Mouse (Mus musculus): Measurements from ENCODE around the gene Gatad1. TPM values are rescaled to one million over a fixed set of nuclear protein-coding genes. Genes with fewer than 3 reads are reported as not detected.
"Not testable (repeated sequence)": the region's sequence is repeated elsewhere in the genome, so short reads cannot be mapped to it uniquely, and the experiment has no call there.

The Gatad1 gene
- polyA plus RNA-seq, 1 experiment = 3.5 TPM

- Histone ChIP-seq H3K9me3 (ENCODE audit: control insufficient read depth, low read length) (no peaks in the 10 kb centered on the region), H3K4me1 (ENCODE audit: control insufficient read depth) (peaks cover 1% of the 10 kb centered on the region), H3K27me3 (ENCODE audit: control insufficient read depth) (no peaks in the 10 kb centered on the region), H3K36me3 (ENCODE audit: control insufficient read depth) (no peaks in the 10 kb centered on the region), H3K4me3 (replicated peaks) (no peak overlapping the region)
- no peak for TF ChIP-seq TAL1 (IDR thresholded peaks at IDR 0.05; ENCODE audit: low read length)
Measured at GRCm38 (mm10) chr5:3665225-3665624, 8.2 kb upstream of the Gatad1 start.

DNA sequence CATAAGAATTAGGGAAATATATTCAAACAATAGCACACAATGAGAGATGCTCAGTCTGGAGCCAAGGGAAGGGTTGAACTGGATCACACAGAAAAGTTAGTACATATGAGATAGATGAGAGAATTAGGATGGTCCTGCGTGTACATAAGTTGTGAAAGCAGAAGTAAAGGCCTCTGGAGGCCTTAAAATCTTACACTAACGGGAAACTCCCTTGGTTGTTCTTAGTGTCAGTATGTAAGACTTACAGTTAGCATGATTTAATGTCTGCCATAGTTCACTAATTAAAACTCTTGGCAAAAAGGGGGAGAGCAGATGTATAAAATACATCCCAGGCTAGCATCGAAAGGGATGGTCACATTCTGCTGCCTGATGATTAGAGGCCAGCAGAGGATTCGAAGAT is 3.2 kb downstream of the Gatad1 start:
- H3K4me3 ChIP-seq (replicated peaks) = no peak overlapping the region
- H3K4me1 ChIP-seq (ENCODE audit: control insufficient read depth) = peaks cover 8% of the 10 kb centered on the region
- H3K36me3 ChIP-seq (ENCODE audit: control insufficient read depth) = no peaks in the 10 kb centered on the region
- no peak for TF ChIP-seq GATA1 (IDR thresholded peaks at IDR 0.05; ENCODE audit: low read length)
- TF ChIP-seq TAL1 (IDR thresholded peaks at IDR 0.05; ENCODE audit: low read length) = no peak
- no peaks in the 10 kb centered on the region for H3K27me3 ChIP-seq (ENCODE audit: control insufficient read depth)
- no peaks in the 10 kb centered on the region for H3K9me3 ChIP-seq (ENCODE audit: control insufficient read depth, low read length)

DNA sequence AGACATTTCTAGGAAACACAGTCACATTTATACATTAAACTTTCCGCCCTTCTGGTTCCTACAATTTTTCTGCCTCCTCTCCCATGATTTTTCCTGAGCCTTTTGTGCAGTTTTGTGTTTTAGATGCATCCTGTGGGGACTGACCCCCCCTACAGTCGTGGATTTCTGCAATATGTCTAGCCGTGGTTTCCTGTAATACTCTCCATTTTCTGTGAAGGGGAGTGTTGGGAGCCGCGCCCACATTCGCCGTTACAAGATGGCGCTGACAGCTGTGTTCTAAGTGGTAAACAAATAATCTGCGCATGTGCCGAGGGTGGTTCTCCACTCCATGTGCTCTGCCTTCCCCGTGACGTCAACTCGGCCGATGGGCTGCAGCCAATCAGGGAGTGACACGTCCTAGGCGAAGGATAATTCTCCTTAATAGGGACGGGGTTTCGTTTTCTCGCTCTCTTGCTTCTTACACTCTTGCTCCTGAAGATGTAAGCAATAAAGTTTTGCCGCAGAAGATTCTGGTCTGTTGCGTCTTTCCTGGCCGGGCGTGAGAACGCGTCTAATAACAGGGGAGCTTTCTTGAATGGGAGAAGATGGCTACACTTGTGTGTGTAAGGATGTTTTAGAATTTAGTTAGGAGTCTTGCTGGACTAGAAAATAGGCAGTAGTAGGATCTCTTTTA is 3.9 kb downstream of the Gatad1 start:
- H3K27me3 ChIP-seq (ENCODE audit: control insufficient read depth); H3K4me3 ChIP-seq (replicated peaks); H3K36me3 ChIP-seq (ENCODE audit: control insufficient read depth); H3K9me3 ChIP-seq (ENCODE audit: control insufficient read depth, low read length): not testable (repeated sequence)
- H3K4me1 ChIP-seq (ENCODE audit: control insufficient read depth) = peaks cover 12% of the 10 kb centered on the region

- H3K4me3 ChIP-seq (replicated peaks) = no peak overlapping the region
- no peaks in the 10 kb centered on the region for H3K36me3 ChIP-seq (ENCODE audit: control insufficient read depth)
- no peak for TF ChIP-seq TAL1 (IDR thresholded peaks at IDR 0.05; ENCODE audit: low read length)
- no peak for TF ChIP-seq GATA1 (IDR thresholded peaks at IDR 0.05; ENCODE audit: low read length)
- H3K9me3 ChIP-seq (ENCODE audit: control insufficient read depth, low read length) = no peaks in the 10 kb centered on the region
- no peaks in the 10 kb centered on the region for H3K27me3 ChIP-seq (ENCODE audit: control insufficient read depth)
- peaks cover 17% of the 10 kb centered on the region for H3K4me1 ChIP-seq (ENCODE audit: control insufficient read depth)
Measured at GRCm38 (mm10) chr5:3651621-3652020, 5.4 kb downstream of the Gatad1 start.

- H3K4me3 ChIP-seq (replicated peaks) = no peak within 1 kb of the TSS
- peaks cover 22% of the 10 kb centered on the region for H3K4me1 ChIP-seq (ENCODE audit: control insufficient read depth)
Measured at GRCm38 (mm10) chr5:3650881-3651280, 6.1 kb downstream of the Gatad1 start, which contains the start of gene Tmbim7. TSS of gene Tmbim7 (plus strand) at chr5:3651181.

DNA sequence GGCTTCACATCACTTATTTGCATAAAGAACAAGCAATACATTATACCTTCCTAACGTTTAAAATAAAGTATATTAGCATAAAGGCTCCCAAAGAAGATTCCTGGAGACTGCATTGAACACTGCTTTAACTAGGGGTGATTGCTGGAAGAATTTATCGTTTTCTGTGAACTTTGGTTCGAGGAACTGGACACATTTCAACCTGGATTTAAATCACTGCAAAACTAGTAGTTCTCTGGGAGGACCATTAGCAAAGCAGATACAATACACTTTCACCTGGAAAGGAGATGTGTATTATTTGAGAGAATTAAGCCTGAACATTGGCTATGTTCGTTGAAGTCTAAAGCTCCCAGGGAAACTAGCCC is 8.2 kb downstream of the Gatad1 start:
- Histone ChIP-seq H3K36me3 (ENCODE audit: control insufficient read depth) (peaks cover 20% of the 10 kb centered on the region), H3K27me3 (ENCODE audit: control insufficient read depth) (no peaks in the 10 kb centered on the region), H3K4me3 (replicated peaks) (no peak overlapping the region), H3K9me3 (ENCODE audit: control insufficient read depth, low read length) (no peaks in the 10 kb centered on the region), H3K4me1 (ENCODE audit: control insufficient read depth) (peaks cover 29% of the 10 kb centered on the region)
- TF ChIP-seq GATA1 (IDR thresholded peaks at IDR 0.05; ENCODE audit: low read length) (no peak), TAL1 (IDR thresholded peaks at IDR 0.05; ENCODE audit: low read length) (no peak)

More at GRCm38 (mm10) chr5:3650881-3651280, 6.1 kb downstream of the Gatad1 start, which contains the start of gene Tmbim7:
- no peaks in the 10 kb centered on the region for H3K27me3 ChIP-seq (ENCODE audit: control insufficient read depth)
- no peak for TF ChIP-seq GATA1 (IDR thresholded peaks at IDR 0.05; ENCODE audit: low read length)
- no peak for TF ChIP-seq TAL1 (IDR thresholded peaks at IDR 0.05; ENCODE audit: low read length)
- H3K9me3 ChIP-seq (ENCODE audit: control insufficient read depth, low read length) = no peaks in the 10 kb centered on the region
- H3K36me3 ChIP-seq (ENCODE audit: control insufficient read depth) = no peaks in the 10 kb centered on the region; the same call in 1 of the 2 replicates

DNA sequence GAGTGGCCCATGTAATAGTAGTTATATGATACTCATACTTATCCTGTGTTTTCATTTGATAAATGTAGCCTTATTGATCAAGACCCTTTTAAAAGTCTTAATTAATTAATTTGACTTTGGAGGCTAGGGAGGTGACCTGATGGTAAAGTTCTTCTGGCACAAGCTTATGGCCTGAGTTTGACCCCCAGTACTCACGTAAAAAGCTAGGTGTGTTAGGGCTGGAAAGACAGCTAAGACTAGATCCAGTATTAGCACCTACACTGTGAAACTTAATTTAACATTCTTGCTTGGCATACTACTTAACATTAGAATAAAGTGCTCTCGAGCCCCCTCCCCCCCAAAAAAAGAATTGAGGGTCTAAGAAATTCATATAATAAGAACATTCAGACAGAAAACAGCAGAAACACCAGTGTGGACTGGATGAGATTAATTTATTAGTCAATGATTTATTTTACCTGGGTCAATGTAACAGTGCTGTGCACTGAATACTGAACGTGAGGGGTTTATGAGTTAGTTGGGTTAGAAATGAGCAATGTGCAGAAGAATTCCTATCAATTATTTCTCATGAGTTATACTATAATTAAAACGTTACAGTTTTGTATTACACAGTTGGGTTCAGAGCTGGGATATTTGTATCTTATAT is 8.7 kb downstream of the Gatad1 start:
- peaks cover 29% of the 10 kb centered on the region for H3K4me1 ChIP-seq (ENCODE audit: control insufficient read depth)

GRCm38 (mm10) chr5:3647708-3648121 is 9.3 kb downstream of the Gatad1 start:
- Histone ChIP-seq H3K4me1 (ENCODE audit: control insufficient read depth) (peaks cover 29% of the 10 kb centered on the region), H3K9me3 (ENCODE audit: control insufficient read depth, low read length) (no peaks in the 10 kb centered on the region), H3K27me3 (ENCODE audit: control insufficient read depth) (no peaks in the 10 kb centered on the region), H3K36me3 (ENCODE audit: control insufficient read depth) (peaks cover 30% of the 10 kb centered on the region), H3K4me3 (replicated peaks) (peak overlapping the region; percentile 93)
- TF ChIP-seq TAL1 (IDR thresholded peaks at IDR 0.05; ENCODE audit: low read length) (no peak), GATA1 (IDR thresholded peaks at IDR 0.05; ENCODE audit: low read length) (no peak)

More for the DNA sequence above, 8.7 kb downstream of the Gatad1 start:
- H3K9me3 ChIP-seq (ENCODE audit: control insufficient read depth, low read length) = no peaks in the 10 kb centered on the region
- H3K27me3 ChIP-seq (ENCODE audit: control insufficient read depth) = no peaks in the 10 kb centered on the region
- TF ChIP-seq GATA1 (IDR thresholded peaks at IDR 0.05; ENCODE audit: low read length) (no peak), TAL1 (IDR thresholded peaks at IDR 0.05; ENCODE audit: low read length) (no peak)
- peak overlapping the region; percentile 93 for H3K4me3 ChIP-seq (replicated peaks)
- peaks cover 23% of the 10 kb centered on the region for H3K36me3 ChIP-seq (ENCODE audit: control insufficient read depth)

DNA sequence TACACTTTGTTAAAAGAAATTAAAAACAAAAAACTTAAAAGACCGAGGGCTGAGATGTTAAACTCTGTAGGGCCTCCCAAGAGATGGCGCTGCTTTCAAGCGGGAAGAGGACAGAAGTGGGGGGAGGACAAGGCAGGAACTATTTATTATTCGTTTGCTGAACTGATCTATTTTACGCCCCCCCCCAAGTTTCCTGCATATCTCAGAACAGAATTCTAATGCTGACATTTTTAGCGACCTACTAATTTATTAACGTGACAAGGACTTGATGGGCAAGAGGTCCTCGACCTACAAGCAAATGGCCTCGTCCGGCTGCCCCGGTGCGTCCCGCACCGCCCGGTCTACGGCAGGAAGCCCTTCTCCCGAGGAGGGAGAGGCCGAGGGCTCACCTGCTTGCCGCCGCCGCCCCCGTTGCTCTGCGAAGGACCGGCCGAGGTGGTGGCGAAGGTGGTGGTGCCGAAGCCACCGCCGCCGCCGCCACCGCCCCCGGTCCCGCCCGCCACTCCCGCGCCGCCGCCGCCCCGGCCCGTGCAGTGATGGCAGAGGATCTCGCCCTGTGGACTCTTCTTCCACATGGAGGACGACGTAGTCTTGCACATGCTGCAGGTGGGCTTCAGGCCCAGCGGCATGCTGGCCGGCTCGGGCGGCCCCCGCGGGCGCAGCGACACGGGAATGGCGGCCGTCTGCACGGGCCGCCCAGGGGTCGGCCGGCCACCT is 9.8 kb downstream of the Gatad1 start:
- Histone ChIP-seq H3K4me3 (replicated peaks) (peak overlapping the region; percentile 93), H3K4me1 (ENCODE audit: control insufficient read depth) (peaks cover 29% of the 10 kb centered on the region), H3K36me3 (ENCODE audit: control insufficient read depth) (peaks cover 34% of the 10 kb centered on the region), H3K27me3 (ENCODE audit: control insufficient read depth) (no peaks in the 10 kb centered on the region), H3K9me3 (ENCODE audit: control insufficient read depth, low read length) (no peaks in the 10 kb centered on the region)
- TF ChIP-seq TAL1 (IDR thresholded peaks at IDR 0.05; ENCODE audit: low read length) = no peak
- no peak for TF ChIP-seq GATA1 (IDR thresholded peaks at IDR 0.05; ENCODE audit: low read length)

Data from erythroblast, embryonic 14.5 days (primary cell).